Mouse (Mus musculus): Measurements from ENCODE around the gene Olfr47.
A peak's percentile ranks its signal among the peaks of the same experiment; 100 is the strongest.
"Not testable (repeated sequence)": the region's sequence is repeated elsewhere in the genome, so short reads cannot be mapped to it uniquely, and the experiment has no call there.

Olfr47 gene

GRCm38 (mm10) chr6:43231255-43231654 lies at the start of gene Olfr47:
Gene Olfr47 (plus strand): TSS chr6:43231529.
- DNase-seq (ENCODE audit: low read depth), result not testable (repeated sequence)

DNA sequence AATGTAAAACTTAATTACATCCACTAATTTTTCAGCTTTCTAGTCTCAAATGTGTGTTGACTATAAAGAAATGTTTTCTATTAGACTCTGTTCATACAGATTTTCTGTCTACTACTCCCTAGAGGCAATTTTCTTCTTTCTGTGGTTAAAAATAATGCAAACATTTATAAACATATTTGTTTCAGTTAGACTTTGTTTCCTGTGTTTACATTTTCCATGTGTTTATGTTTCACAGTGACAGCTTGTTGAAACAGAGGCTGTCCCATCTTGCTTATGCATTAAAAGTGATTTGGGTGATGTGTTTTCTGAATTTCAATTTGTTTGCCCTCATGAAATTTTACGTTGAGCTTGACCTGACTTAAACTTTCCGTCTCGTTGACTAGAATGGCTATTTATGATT lies 40.3 kb upstream of the Olfr47 start:
- no peak for DNase-seq (ENCODE audit: low read depth)

DNA sequence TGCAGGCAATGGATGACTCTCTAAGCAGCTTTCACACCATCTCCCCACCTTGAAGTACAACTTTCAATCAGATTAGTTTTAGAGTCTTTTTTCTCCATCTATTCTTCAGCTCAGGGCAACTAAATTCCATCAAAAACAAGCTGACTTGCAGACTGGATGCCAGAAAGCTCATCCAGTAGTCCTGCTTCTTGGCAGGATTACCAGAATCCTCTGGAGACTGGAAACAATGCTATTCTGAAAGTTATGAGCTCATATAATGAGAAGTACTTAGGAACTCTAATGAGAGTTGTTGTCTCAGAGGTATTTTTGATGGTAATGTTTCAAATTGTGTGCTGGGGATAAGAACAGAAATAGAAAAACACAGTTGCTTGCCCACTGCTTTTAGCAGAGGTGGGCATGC lies 34.5 kb upstream of the Olfr47 start, which contains the start of gene Olfr435:
Olfr435 (plus strand) TSS at position 366 of the 400 bp plus-strand sequence.
- no peak for DNase-seq (ENCODE audit: low read depth)

GRCm38 (mm10) chr6:43198094-43198493 lies 33.2 kb upstream of the Olfr47 start:
- no peak for DNase-seq (ENCODE audit: low read depth)

DNA sequence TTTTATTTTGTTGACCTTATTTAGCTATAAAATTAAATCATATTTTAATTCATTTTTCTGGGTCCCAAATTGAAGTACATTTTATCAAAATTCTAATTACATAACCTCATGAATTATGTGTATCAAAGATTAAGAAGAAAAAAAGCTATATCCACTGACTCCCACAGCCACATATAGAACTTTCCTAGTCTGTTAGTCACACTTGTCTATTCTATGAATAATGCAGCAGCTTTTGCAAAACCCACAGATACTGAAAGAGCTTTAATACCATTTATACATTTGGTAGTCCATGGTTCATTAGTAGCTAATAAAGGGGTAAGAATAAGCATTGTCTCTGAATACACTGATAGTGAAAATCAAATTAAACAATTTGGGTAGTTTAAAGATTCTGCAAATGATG lies 28.5 kb upstream of the Olfr47 start:
- no peak for DNase-seq (ENCODE audit: low read depth)

DNA sequence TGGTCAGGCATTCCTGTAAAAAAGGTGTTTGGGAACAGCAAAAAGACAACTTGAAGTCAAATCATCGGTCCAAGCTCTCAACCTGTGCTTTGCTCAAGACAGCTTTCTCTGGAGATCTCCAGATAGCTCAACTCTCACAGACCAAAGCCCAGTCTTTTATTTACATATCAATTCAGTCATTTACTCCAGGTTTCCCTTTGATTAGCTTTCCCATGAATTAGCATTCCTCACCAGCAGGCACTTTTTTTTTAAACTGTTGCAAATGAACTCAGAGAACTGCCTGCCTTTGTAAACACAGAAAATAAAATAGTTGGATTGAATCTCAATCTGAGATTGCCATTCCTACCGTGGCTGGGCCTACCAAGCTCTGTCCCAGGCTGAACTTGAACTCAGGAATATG lies 26.0 kb upstream of the Olfr47 start:
- DNase-seq (ENCODE audit: low read depth), result no peak

- DNase-seq (ENCODE audit: low read depth), result not testable (repeated sequence)
Measured at GRCm38 (mm10) chr6:43212873-43213272, 18.5 kb upstream of the Olfr47 start, which contains the start of gene Olfr434. Gene Olfr434 (plus strand): TSS chr6:43213021.

- peak; percentile 9 for DNase-seq (ENCODE audit: low read depth)
Measured at GRCm38 (mm10) chr6:43242061-43242460, 10.7 kb downstream of the Olfr47 start.

DNA sequence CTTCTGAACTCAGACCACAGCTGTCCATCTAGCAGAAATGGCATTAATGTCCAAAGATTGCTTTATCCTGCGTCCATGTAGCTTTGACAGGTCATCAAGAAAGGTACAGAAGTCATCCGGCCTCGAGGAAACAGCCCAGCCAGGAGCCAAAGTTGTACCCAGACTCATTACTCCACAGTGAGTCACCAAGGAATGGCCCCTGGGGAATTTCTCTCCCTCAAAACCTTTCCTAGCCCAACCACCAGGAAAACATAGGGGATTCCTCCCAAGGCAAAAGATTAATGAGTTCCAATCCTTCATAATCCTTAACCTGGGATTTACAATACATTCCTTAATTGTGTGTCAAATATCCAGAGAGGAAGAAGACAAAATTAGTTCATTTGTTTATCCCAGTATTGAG lies 16.1 kb downstream of the Olfr47 start:
- no peak for DNase-seq (ENCODE audit: low read depth)

- no peak for DNase-seq (ENCODE audit: low read depth)
Measured at GRCm38 (mm10) chr6:43252994-43253393, 21.7 kb downstream of the Olfr47 start.

DNA sequence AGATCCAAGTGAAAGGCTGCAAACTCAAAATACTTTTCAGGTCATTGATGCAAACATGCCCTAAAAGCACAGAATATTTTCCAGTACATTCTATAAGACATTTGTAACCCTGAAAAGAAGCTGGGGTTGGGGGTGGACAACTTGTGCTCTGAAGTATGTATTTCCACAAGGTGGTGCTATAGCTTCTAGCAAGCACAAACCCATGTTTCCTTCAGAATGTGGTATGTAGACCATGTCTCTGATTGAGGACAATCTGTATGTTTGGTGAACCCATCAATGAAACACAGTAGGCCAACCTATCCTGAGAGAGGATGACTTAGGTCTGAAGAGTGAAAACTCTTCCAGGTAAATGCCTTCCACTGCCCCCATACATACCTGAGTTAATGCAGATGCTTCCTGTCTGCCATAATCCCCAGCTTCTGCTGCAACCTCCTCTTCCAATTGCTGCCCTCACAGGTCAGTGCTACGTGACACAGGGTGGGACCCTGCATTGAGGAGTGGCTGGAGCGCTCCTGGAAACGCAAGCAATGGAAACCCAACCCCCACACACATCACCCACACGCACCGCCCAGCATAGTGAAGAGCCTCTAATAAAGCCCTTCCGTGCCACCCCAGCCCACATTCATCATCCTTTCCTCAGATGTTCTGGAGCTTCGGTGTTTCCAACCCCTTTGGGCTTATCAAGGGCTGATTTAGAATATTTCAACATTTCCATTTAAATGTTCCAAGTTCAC lies 23.0 kb downstream of the Olfr47 start:
- DNase-seq (ENCODE audit: low read depth), result peak; percentile 19

DNA sequence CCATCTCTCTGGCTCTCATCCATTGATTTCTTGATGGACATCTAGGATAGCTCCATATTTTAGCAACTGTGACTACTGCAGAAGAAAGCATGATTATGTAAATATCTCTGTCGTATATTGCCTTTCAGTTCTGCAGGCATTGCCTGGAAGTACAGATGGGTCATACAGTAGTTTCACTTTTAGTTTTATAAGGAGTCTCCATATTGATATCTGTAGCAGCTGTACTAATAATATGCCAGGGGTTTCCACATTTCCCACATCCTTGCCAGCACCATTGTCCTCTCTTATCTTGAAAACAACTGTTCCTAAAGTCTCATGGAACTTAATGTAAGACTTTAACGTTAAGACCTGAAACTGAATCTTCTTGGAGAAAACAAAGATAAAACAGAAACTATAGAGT lies 29.4 kb downstream of the Olfr47 start:
- no peak for DNase-seq (ENCODE audit: low read depth)

DNA sequence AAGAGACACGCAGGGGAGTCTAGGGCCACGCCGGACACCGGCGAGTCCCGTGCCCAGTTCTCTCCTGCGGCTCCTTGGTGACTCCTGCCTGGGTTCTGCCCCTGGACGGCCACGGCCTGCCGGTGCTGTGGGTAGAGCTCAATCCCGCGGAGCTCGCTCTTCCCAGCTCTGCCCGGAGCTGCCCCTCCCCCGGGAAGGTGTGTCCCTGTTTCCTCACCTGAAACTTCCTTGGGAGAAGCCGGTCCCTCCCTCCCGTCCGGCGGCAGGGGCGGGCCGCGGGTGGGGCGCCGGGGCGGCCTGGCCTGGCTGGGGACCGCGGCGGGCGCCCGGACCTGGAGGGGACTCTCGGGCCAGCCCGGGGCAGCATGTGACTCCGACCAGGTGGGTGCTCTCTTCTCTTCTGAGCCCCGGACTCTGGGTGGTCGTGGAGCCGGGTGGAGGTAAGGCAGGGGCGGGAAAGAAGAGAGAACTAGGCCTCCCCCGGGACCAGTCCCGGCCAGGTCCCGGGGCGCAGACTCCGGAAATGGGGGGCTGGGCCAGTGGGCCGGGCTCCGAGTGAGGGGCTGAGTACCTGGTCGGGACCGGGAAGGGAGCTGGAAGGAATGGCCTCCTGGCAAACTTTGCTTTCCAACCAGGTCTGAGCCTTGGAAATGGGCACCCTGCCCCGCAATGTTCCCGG lies 34.2 kb downstream of the Olfr47 start, which contains the start of gene Arhgef5:
Arhgef5 (plus strand) TSS at position 220 of the 679 bp plus-strand sequence.
- DNase-seq (ENCODE audit: low read depth), result peak; percentile 8

DNA sequence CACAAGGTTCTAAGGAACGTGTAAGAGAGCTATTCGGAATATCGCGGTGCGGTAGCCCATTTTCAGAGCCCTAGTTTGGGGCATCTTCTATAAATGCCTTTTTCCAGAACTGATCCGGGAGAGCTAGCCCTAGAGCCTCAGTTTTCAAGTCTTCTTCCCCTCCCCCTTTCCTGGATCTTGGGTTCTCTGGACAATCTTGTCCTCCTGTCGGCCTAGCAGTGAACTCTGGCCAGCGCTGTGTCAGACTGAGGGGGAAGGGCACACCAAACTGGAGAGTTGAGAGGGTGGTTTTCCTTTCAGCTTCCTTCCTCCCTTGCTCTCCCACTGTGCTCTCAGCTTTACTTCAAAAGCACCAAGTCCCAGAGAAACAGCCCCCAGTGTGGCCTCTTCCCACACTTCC lies 35.0 kb downstream of the Olfr47 start:
- peak; percentile 8 for DNase-seq (ENCODE audit: low read depth)

DNA sequence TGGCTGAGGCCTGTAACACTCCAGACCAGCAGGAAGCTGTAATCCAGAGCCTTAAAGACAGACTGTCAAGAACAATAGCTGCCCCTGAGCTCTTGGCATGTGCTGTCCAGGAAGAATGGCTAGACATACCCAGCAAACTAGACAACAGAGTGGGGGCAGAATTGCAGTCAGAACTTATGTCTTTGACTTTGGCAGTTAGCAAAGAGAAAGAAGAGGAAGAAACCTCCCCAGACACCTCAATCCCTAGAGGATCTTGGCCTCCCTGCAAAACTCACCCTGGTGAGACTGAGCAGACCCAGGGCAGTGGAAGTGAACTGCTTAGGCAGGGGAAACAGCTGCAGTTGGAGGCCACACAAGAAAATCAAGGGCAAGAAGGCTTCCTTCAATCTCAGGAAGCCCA lies 41.3 kb downstream of the Olfr47 start:
- no peak for DNase-seq (ENCODE audit: low read depth)

DNA sequence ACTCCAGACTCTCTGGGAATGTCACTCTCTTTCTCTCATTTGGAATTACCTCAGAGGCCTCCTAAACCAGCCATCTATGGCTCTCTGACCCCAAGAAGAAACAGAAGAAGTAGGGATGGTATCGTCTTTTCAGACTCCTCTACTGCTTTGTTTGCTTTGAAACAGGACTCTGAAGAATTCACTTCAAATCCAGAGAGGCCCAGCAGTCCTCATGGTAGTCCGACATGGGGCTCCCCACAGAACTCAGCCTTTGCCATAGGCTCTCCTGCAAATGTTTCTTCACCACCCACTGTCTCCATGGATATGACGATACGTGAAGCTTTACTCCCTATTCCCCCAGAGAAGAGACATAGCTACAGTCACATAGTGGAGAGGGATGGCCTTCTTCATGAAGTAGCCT lies 42.8 kb downstream of the Olfr47 start:
- DNase-seq (ENCODE audit: low read depth), result no peak

GRCm38 (mm10) chr6:43278247-43278646 lies 46.9 kb downstream of the Olfr47 start:
- DNase-seq (ENCODE audit: low read depth), result no peak

DNA sequence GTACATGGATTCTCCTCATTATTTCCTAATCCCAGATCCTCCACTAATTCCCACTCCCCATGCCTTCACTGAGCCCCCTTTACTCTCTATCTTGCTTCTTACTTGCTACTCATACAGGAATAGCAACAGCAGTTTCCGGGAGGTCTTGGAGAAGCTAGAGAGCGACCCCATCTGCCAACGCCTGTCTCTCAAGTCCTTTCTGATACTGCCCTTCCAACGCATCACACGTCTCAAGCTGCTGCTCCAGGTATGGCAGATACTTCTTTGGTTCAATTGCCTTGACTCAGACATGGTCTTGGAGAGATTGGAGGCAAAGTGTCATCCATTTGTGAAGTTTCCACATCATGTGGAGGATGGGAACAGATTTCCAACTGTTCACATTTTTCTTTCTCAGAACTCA lies 49.2 kb downstream of the Olfr47 start:
- DNase-seq (ENCODE audit: low read depth), result no peak

Data from induced T-regulatory cell, adult 2 months (primary cell).